Mouse (Mus musculus): ENCODE data around the gene Crb3.
"Not testable (repeated sequence)": the region's sequence is repeated elsewhere in the genome, so short reads cannot be mapped to it uniquely, and the experiment has no call there.

The Crb3 gene

DNA sequence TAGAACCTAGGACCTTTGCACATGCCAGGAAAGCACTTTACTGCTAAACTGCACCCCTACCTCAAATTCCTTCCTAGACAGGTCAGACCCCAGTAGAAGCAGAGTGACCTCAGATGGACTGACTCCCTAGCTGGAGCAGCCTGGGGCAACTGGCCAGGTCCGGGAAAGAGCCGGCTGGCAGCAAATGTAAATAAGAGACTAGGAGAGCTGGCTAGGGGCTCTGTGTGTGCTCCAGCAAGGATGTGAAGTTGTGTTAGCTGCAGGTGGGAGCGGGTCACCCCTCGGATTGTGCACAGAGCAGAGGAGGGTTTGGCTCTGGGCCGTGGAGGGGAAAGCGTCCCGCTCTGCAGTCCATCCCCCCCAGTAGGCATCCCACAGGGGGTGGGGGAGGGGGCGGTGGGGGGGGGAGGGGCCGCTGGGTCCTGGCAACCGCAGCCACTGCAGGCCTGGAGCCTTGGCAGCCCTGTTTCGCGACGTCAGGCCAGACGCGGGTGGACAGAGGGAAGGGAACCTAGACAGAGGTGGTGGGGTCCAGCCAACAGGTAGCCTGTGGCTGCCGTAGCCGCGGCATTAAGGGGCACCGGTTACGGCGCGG, at the start of gene Crb3:
Gene Crb3 (plus strand): TSS at position 215 of the 595 bp plus-strand sequence.
- no peak for DNase-seq (ENCODE audit: low read depth in 1 of 2, low spot score in 2 of 2)

DNA sequence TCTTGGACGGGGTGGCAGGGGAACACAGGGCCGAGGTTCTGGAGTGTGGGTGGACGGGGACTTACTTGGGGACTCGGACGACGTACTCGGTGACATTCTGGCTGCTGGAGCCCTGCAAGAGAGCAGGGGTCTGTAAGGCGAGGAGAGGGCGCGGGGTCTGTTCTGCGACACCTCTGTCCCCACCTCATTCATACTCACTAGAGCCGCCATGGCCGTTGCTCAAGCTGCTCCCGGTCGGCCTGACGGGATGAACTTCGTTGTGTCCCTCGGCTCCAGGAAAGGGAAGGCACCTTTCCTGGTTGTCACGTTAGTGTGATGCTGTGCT, 48.0 kb upstream of the Crb3 start:
- DNase-seq (ENCODE audit: low read depth in 1 of 2, low spot score in 2 of 2), result no peak

- peak; percentile 85 to 89 for DNase-seq (ENCODE audit: low read depth in 1 of 2, low spot score in 2 of 2)
Observed at GRCm38 (mm10) chr17:57011236-57012141, 47.4 kb upstream of the Crb3 start, which contains the start of the genes Gtf2f1 and Gm17949. Gtf2f1 (minus strand) TSS chr17:57011288. Gm17949 (plus strand) TSS chr17:57011469.

DNA sequence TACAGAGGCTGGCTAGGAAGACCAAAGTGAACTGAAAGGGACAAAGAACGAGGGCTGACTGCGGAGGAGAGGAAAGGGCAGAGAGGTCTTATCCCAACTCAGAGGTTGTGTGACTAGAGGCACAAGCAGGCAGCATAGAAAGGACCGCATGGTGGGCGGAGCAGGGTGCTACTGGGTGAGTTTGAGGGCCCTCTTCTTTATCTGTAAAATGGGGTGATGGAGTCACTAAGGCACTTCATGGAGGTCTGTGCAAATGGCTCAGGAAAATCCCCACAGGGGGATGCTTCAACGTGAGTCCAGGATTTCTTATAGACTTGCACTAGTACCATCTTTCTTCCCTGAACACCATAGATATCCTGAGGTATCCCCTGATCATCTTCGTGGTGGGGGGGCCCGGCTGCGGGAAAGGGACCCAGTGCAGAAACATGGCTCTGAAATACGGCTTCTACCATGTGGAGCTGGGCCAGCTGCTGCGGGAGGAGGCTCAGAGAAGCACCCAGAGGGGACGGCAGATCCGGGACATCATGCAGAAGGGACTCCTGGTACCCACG, 46.6 kb upstream of the Crb3 start:
- no peak for DNase-seq (ENCODE audit: low read depth in 1 of 2, low spot score in 2 of 2)

DNA sequence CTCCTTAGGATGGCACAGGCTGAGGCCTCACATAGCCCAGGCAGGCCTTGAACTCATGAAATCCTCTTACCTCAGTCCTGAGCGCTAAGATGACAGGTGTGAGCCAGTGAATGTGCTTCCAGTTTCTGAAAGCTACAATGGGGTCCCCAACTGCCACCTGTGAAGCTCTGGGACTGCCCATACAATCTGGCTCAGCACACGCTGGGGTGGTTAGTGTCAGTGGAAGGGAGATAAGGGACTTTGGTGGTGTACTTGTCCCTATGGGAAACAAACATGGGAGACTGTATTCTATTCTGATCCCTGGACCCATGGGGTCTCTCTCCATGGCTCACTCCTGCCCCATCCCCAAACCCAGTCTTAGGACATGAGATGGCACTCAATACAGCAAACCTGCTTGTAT, 39.2 kb upstream of the Crb3 start:
- DNase-seq (ENCODE audit: low read depth in 1 of 2, low spot score in 2 of 2), result no peak

- no peak for DNase-seq (ENCODE audit: low read depth in 1 of 2, low spot score in 2 of 2)
Observed at GRCm38 (mm10) chr17:57020960-57021359, 37.9 kb upstream of the Crb3 start.

- no peak for DNase-seq (ENCODE audit: low read depth in 1 of 2, low spot score in 2 of 2)
Observed at GRCm38 (mm10) chr17:57027471-57027870, 31.4 kb upstream of the Crb3 start.

- no peak for DNase-seq (ENCODE audit: low read depth in 1 of 2, low spot score in 2 of 2)
Observed at GRCm38 (mm10) chr17:57029691-57030090, 29.2 kb upstream of the Crb3 start.

GRCm38 (mm10) chr17:57030931-57031660, 27.8 kb upstream of the Crb3 start, which contains the start of gene Khsrp:
Khsrp (minus strand) TSS chr17:57031522.
- no peak for DNase-seq (ENCODE audit: low read depth in 1 of 2, low spot score in 2 of 2)

DNA sequence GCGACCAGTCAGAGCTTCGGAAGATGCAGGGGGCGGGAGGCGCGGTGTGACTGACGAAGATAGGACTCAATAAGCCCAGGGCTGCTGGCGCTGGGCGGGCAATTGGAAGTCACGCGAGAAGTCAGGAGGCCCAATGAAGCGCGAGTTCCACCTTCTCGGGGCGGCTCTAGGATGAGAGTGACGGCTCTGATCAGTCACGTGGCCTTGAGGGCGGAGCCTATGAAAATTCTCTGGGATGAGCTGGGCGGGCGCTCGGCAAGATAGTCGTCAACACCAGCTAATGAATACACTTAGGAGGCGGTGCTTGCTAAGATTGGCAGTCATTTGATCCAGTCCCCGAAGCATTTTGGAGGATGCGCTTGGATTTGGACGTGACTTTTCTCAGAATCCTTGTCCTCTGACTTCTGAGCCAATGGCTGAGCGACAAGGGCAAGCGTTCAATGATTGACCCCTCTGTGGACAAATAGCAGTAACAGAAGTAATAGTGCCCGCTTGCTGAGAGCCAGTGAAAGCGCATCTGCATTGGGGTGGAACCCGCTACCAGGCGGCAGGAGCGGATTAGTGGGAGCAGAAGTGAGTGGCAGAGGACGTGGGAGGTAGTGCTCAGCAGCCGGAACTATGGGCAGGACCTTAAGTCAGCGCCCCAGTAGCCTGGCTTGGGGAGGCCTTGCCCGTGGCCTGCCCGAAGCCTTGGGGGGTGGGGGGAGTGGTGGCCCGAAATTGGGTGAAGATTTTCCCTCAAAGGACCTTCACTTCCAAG, 27.1 kb upstream of the Crb3 start:
- peak; percentile 99 to 100 for DNase-seq (ENCODE audit: low read depth in 1 of 2, low spot score in 2 of 2)

- no peak for DNase-seq (ENCODE audit: low read depth in 1 of 2, low spot score in 2 of 2)
Observed at GRCm38 (mm10) chr17:57032854-57033253, 26.1 kb upstream of the Crb3 start.

DNA sequence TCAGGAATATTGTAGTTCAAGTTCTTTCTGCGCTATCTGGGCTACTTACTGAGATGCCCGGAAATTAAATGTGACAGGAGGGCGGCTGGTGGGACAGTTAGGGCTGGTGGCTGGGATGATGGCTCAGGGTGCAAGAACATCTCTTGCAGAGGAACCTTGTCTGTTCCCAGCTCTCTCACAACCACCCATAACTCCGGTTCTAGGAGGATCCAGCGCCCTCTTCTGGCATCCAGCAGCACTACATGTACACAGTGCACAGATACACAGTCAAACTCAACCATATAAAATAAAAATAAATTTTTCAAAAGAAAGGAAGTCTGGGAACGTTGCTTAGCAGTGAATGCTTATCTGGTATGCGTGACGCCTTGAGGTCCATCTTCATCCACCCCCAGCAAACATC, 19.9 kb upstream of the Crb3 start:
- no peak for DNase-seq (ENCODE audit: low read depth in 1 of 2, low spot score in 2 of 2)

- no peak for DNase-seq (ENCODE audit: low read depth in 1 of 2, low spot score in 2 of 2)
Observed at GRCm38 (mm10) chr17:57041554-57041953, 17.4 kb upstream of the Crb3 start, which contains the start of gene Slc25a41. Slc25a41 (minus strand) TSS chr17:57041654.

DNA sequence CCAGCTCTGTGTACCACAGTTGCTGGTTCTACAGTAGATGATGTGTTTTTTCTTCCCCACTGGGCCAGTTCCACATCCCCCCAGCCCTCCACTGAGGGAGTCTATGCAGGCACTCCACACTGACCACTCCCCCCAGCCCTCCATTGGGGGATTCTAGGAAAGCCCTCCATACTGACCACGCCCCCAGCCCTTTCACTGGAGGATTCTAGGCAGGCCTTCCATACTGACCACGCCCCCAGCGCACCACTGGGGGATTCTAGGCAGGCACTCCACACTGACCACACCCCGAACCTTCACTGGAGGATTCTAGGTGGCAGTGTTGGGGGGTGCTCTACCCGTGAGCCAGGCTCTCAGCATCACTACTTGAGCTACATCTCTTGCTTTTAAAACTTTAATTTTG, 11.5 kb upstream of the Crb3 start:
- DNase-seq (ENCODE audit: low read depth in 1 of 2, low spot score in 2 of 2), result no peak

- DNase-seq (ENCODE audit: low read depth in 1 of 2, low spot score in 2 of 2), result no peak
Observed at GRCm38 (mm10) chr17:57048816-57049215, 10.1 kb upstream of the Crb3 start.

DNA sequence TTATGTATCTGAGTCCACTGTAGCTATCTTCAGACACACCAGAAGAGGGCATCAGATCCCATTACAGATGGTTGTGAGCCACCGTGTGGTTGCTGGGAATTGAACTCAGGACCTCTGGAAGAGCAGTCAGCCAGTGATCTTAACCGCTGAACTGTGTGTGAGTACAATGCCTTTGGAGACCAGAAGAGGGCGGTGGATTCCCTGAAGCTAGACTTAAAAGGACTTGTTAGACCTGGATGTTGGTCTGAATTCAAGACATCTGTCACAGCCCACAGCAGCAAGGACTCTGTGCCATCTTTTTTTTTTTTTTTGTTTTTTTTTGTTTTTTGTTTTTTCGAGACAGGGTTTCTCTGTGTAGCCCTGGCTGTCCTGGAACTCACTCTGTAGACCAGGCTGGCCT, 7.2 kb upstream of the Crb3 start:
- not testable (repeated sequence) for DNase-seq (ENCODE audit: low read depth in 1 of 2, low spot score in 2 of 2)

DNA sequence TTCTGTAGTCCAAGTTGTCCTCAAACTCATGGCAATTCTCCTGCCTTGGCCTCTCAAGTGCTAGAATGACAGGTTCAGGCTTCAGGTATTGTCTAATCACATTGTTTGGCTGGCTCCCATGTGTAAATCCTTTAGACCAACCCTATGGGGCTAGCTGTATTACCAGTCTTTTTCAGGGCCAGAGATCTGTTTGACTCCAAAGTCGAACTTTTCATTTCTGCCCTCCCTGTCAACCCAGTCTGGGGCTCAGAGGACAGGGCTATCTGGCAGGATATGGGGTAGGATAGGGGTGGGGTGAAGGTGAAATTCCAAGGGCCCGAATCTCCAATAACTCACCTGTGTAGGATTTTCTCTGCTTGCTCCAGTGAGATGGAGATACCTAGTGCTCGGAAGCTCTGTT, 2.7 kb upstream of the Crb3 start:
- no peak for DNase-seq (ENCODE audit: low read depth in 1 of 2, low spot score in 2 of 2)

DNA sequence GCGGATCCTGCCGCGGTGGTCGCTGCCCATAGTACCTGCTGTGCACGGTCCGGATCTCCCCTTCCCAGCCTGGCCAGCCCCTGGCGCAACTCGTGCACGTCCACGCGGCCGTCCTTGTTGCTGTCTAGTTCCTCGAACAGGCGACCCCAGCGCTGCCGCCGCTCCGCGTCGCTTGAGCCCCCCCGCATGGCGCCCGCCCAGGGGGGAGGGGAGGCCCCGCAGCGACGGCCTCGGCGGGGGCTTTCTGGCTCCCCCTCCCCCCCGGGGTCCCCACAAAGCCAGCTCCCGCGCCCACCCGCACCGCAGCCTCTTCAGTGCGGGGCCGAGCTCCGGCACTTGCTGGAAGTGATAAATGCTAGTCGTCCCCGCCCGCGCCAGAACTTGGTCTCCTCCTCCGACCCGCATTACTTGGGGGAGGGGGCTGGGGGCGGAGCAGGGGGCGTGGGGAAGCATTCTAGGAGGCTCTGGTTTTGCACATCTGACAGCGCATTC, 627 bp downstream of the Crb3 start, which contains the start of gene Slc25a23:
Gene Slc25a23 (minus strand): TSS at position 378 of the 492 bp plus-strand sequence.
- DNase-seq (ENCODE audit: low read depth in 1 of 2, low spot score in 2 of 2), result no peak

GRCm38 (mm10) chr17:57060231-57060801, 1.4 kb downstream of the Crb3 start:
- DNase-seq (ENCODE audit: low read depth in 1 of 2, low spot score in 2 of 2), result peak; percentile 86 to 93

DNA sequence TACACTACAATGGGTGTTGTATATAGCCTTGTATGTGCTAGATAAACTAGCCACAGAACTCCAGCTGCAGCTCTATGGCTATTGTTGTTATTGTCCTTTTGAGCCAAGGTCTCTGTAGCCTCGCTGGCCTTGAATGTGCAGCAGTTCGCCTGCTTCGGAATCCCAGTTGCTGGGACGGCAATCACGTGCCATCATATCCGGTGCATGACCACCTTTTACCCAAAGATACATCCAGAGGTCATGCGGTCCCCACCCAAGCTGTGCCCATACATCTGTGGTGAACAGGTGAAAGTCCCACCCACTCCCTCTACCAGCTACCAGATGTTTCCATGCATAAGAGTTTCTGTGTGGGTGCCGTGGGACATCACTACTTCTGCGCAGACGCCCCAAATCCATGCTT, 2.2 kb downstream of the Crb3 start:
- DNase-seq (ENCODE audit: low read depth in 1 of 2, low spot score in 2 of 2), result no peak

Data from monocyte, adult 2 months (primary cell).